Mouse (Mus musculus) right cerebral cortex, postnatal 10 days (tissue): ENCODE measurements at regions not wholly inside any gene's neighbourhood (a gene's known extent, or its start where the extent isn't known, plus 50 kb on each side); places are given as distances from the start of the nearest gene placed in this dataset.
A peak's percentile ranks its signal among the peaks of the same experiment; 100 is the strongest.

ENCODE experiments used
- DNase-seq, 2 experiments: peaks; one replicate each; pipeline ENCODE4 v3.0.0; 2021; ENCODE audit warnings: low spot score in 2 of 2

DNA sequence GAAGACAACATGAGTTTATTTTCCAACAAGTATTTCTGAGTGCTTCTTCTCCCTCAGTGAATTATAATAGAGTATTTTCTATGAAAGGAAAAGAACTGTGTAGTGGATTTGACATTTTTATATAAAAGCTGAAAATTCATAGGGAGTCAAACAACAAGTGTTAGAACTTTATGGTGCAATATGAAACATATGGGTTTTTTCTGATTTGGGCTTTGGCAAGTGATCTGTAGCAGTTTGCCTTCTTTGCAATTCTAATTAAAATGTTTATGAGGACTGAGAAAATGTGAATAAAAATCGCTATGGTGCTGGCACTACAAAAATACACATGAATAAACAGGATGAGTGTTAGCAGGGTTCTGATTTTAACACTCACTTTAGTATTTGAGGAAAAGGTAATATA is 341.0 kb downstream of the Gabrg1 start:
- DNase-seq, result no peak

DNA sequence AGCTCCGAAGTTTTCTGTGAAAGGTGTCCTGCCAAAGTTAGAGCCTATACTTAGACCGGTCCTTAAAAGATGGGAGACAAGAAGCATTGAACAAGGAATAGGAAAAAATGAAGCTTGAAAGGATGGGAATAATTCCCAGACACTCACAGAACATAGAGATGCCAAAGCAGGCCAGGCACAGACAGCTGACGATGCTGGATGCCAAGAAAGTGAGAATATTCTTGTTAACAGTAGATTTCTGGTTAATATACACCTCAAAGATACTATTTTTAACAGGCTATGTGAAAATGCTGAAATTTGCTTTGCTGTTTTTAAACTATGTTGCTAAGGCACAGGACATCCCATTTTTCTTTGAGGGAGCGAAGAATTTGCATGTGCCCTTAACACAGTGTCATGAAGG is 366.3 kb downstream of the Gabrg1 start:
- DNase-seq, result peak in 1 of 2 experiments; percentile 30

DNA sequence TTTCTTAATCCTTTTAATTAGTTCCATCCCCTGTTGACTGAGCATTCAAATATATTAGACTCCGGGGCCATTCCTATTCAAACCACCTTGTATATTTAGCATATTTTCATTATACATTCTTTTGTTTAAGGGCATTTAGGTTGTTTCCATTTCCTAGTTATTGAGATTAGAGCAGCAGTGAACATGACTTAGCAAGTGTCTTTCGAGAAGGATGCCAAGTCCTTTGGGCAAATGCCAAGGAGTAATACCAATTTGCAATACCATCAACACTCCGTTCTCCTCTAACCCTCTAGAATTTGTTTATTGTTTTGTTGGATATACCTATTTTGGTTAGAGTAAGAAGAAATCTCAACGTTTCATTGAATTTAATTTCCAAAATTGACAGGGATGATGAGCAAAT is 407.8 kb downstream of the Gabrg1 start:
- DNase-seq, result no peak

DNA sequence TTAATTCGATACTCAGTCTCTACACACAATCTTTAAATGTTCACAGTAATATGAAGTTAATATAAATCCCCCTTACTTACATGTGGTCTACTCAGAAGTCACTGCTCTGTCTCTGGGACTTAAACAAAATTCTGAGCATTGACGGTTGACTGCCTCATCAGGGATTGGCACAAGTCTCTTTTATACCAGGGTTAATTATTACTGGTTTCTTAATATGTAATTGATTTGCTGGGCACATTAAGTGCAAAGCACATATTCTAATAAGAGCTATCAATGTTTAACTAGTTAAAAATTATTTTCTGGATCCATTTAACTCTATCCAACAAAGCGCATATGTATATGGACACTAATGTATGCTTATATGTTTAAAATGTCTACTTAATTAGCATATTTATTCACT is 441.9 kb downstream of the Gabrg1 start:
- DNase-seq, result no peak

DNA sequence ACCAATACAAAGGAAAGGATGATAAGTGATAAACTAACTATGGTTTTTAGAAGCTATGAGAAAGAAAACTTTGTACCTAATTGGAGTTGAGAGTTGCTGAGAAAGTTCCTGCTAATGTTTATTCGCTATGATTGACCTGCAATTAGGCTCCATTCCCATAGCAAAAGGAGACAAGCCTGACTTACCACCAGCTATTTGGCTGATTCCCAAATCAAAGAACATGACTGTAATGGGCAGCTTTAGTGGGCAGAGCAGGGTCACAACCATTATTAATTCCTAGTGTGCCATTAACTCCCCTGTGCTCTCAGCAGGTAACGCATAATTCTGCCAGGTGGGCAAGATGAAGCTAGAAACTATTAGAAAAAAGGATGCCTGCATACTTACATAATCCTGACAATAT is 452.5 kb downstream of the Gabrg1 start:
- DNase-seq, result no peak

DNA sequence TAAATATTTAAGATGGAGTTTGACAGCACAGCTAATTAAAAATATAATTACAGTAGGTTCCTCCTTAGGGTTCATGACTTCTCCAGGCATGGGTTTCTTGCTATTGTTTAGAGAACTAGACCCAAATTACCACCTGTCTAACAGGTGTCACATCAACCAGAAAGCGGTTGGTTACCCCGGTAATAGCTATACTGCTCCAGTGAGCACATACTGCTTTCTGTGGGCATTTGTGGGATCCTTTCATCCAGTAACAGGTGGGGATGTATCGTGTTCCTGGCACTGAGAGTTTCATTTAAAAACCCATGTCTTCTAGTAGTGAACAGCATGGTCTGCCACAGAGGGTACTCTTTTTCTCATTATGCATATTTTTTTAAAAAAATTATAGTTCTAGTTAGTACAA is 455.1 kb downstream of the Gabrg1 start:
- DNase-seq, result no peak
